Mouse (Mus musculus) lung, adult 2 months (tissue): ENCODE data around the gene Gtpbp2. TPM values are rescaled to one million over a fixed set of nuclear protein-coding genes. Genes with fewer than 3 reads are reported as not detected.

Experiments
- DNase-seq: peaks from one replicate; pipeline ENCODE4 v3.0.0; 2022
- H3K4me1 ChIP-seq: fragments of 200-500 bp; 2 replicates; pipeline ENCODE4 v1.6.1; 2011; ENCODE audit warnings: low read length; ENCODE audit not compliant: control insufficient read depth, insufficient read depth
- H3K4me3 ChIP-seq: fragments of 200-500 bp; replicated peaks from 2 replicates; pipeline ENCODE3; 2011; ENCODE audit warnings: low read depth, mild to moderate bottlenecking, control low read depth, low read length; ENCODE audit errors: extremely low read depth
- CTCF ChIP-seq: fragments of 200-500 bp; IDR thresholded peaks from 2 replicates; pipeline ENCODE4 v1.5.1; 2011; ENCODE audit warnings: mild to moderate bottlenecking, low read length, control low read depth; ENCODE audit not compliant: insufficient read depth
- POLR2A ChIP-seq: fragments of 200-500 bp; IDR thresholded peaks from 2 replicates; pipeline ENCODE4 v1.6.1; 2011; ENCODE audit warnings: low read depth, mild to moderate bottlenecking, control low read depth, low read length, borderline replicate concordance; ENCODE audit errors: extremely low read depth
- WGBS: fragments of 180-500 bp; shearing (Covaris S2); methylation state at CpG from one replicate; pipeline ENCODE4 v1.1.7; 2018; 5-methylcytosine and 5-hydroxymethylcytosine counted together
- polyA plus RNA-seq: library from polyadenylated mRNA; depleted of rRNA; stranded (reverse); fragments of >200 nt; gene quantifications from 2 replicates; pipeline ENCODE4 v1.2.3, GENCODE M21; 2012; rRNA removed

Gtpbp2 gene
- polyA plus RNA-seq: 134 and 161 TPM in 2 replicates

GRCm38 (mm10) chr17:46160686-46161085 lies at the start of gene Gtpbp2:
Gtpbp2 (plus strand) TSS chr17:46161032.
- peak within 1 kb of the TSS; percentile 90 for H3K4me3 ChIP-seq
- WGBS: under 1% methylated on average over 23 of the region's 23 CpGs
- TF ChIP-seq POLR2A: peak; percentile 62; the same call in 1 of the 2 replicates
- TF ChIP-seq CTCF: no peak
- peaks cover 4% of the 10 kb centered on the region; the same call in 1 of the 2 replicates for H3K4me1 ChIP-seq
- peak; percentile 93 for DNase-seq

GRCm38 (mm10) chr17:46115489-46115888 lies 45.3 kb upstream of the Gtpbp2 start:
- no peak for DNase-seq
- Histone ChIP-seq H3K4me1 (peaks cover 31% of the 10 kb centered on the region), H3K4me3 (no peak overlapping the region)
- 18% methylated on average over 2 of the region's 2 CpGs for WGBS
- TF ChIP-seq CTCF (no peak), POLR2A (no peak)

GRCm38 (mm10) chr17:46116138-46116537 lies 44.7 kb upstream of the Gtpbp2 start:
- 51% methylated on average over 11 of the region's 11 CpGs for WGBS
- DNase-seq: no peak
- Histone ChIP-seq H3K4me1 (peaks cover 31% of the 10 kb centered on the region), H3K4me3 (no peak overlapping the region)
- TF ChIP-seq CTCF (no peak), POLR2A (no peak)

- no peak for DNase-seq
- WGBS: 61% methylated on average over 3 of the region's 3 CpGs
- Histone ChIP-seq H3K4me3 (no peak overlapping the region), H3K4me1 (peaks cover 31% of the 10 kb centered on the region)
- TF ChIP-seq CTCF (no peak), POLR2A (no peak)
Observed at GRCm38 (mm10) chr17:46116881-46117280, 44.0 kb upstream of the Gtpbp2 start.

- no peak for DNase-seq
- no peak for TF ChIP-seq CTCF
- 66% methylated on average over 13 of the region's 13 CpGs for WGBS
- H3K4me3 ChIP-seq: no peak overlapping the region
- H3K4me1 ChIP-seq: peaks cover 31% of the 10 kb centered on the region
Observed at GRCm38 (mm10) chr17:46117623-46118422, 43.0 kb upstream of the Gtpbp2 start.

GRCm38 (mm10) chr17:46118423-46118850 lies 42.4 kb upstream of the Gtpbp2 start:
- no peak overlapping the region for H3K4me3 ChIP-seq
- peaks cover 31% of the 10 kb centered on the region for H3K4me1 ChIP-seq
- no peak for TF ChIP-seq CTCF
- TF ChIP-seq POLR2A: no peak
- DNase-seq: no peak
- 69% methylated on average over 4 of the region's 4 CpGs for WGBS

- Histone ChIP-seq H3K4me1 (peaks cover 23% of the 10 kb centered on the region), H3K4me3 (no peak overlapping the region)
- WGBS: 88% methylated on average over 10 of the region's 10 CpGs
- TF ChIP-seq CTCF: no peak
- no peak for TF ChIP-seq POLR2A
- DNase-seq: no peak
Observed at GRCm38 (mm10) chr17:46119641-46120040, 41.2 kb upstream of the Gtpbp2 start.

GRCm38 (mm10) chr17:46122791-46123190 lies 38.0 kb upstream of the Gtpbp2 start:
- no peak overlapping the region for H3K4me3 ChIP-seq
- 96% methylated on average over 4 of the region's 4 CpGs for WGBS
- H3K4me1 ChIP-seq: peaks cover 7% of the 10 kb centered on the region
- TF ChIP-seq POLR2A (no peak), CTCF (no peak)
- no peak for DNase-seq

GRCm38 (mm10) chr17:46123285-46123684 lies 37.5 kb upstream of the Gtpbp2 start:
- DNase-seq: no peak
- WGBS: 91% methylated on average over 4 of the region's 4 CpGs
- Histone ChIP-seq H3K4me3 (no peak overlapping the region), H3K4me1 (peaks cover 7% of the 10 kb centered on the region)
- TF ChIP-seq POLR2A (no peak), CTCF (no peak)
